Mouse (Mus musculus): ENCODE results near the gene Slmap.
"Not testable (repeated sequence)": the region's sequence is repeated elsewhere in the genome, so short reads cannot be mapped to it uniquely, and the experiment has no call there.

The Slmap gene

GRCm38 (mm10) chr14:26388961-26389360, 145.8 kb downstream of the Slmap start:
- DNase-seq (ENCODE audit: low spot score) = not testable (repeated sequence)

- DNase-seq (ENCODE audit: low spot score) = not testable (repeated sequence)
Observed at GRCm38 (mm10) chr14:26386999-26387398, 147.7 kb downstream of the Slmap start.

- DNase-seq (ENCODE audit: low spot score) = not testable (repeated sequence)
Observed at GRCm38 (mm10) chr14:26385659-26386058, 149.1 kb downstream of the Slmap start.

- DNase-seq (ENCODE audit: low spot score) = no peak
Observed at GRCm38 (mm10) chr14:26379071-26379470, 155.7 kb downstream of the Slmap start.

- no peak for DNase-seq (ENCODE audit: low spot score)
Observed at GRCm38 (mm10) chr14:26376652-26377051, 158.1 kb downstream of the Slmap start.

All from left cerebral cortex, adult 11 months (tissue).